Mouse (Mus musculus) gastrocnemius, postnatal 14 days (tissue): ENCODE results near the gene Myog. TPM values are rescaled to one million over a fixed set of nuclear protein-coding genes. Genes with fewer than 3 reads are reported as not detected.

ENCODE experiments used
- DNase-seq: peaks from one replicate; pipeline ENCODE4 v3.0.0; 2021; ENCODE audit warnings: mixed read lengths
- intact Hi-C: fragments of 180-260 bp; cut with DNase I; formaldehyde crosslinking; loops from one replicate; pipeline ENCODE4 v1.15.1; 2025; ENCODE audit warnings: low total_unique reads
- total RNA-seq, 2 experiments: library from RNA; stranded (reverse); gene quantifications; 2 replicates each; pipeline ENCODE4 v1.2.3; 2021

Gene Myog
- total RNA-seq, 2 experiments from 2014 or later: 67.9 to 75.3 TPM

- no peak for DNase-seq
- intact Hi-C loops: no loop called here
Measured at GRCm38 (mm10) chr1:134280174-134280573, 9.6 kb upstream of the Myog start.

DNA sequence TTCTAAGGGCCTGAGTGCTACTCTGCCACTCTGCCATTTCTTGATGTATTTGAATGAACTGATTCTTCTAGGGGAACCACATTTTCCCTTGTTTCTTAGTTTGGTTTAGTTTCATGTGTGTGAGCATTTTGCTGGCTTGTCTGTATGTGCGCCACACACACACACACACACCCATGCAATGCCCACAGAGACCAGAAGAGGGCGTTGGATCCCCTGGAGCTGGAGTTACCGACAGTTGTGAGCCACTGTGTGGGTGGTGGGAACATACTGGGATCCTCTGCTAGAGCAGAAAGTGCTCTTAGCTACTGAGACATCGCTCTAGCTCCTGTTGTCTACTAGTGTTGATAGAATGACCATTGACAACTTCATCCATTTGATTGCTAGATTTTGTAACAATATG is 8.2 kb upstream of the Myog start:
- no peak for DNase-seq
- intact Hi-C loops: no loop called here

DNA sequence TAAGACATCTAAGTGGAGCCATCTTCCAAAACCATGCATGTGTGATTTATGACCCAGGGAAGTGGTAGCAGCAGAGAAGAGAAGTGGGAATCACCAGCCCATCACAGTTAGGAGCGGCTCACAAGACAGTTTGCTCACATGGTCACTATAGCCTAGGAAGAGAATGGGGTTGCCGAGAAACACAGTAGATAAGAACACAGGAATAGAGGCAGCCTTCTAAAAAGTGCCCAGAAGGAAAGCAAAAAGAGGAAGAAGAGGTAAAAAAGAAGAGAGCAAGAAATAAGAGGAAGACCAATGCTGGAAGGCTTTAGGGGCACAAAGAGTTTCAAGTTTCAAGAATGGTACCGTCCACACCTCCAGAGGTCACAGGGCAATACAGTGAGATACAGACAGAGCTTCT is 7.4 kb upstream of the Myog start:
- intact Hi-C loops: no loop called here
- DNase-seq: no peak

GRCm38 (mm10) chr1:134283108-134283507 is 6.7 kb upstream of the Myog start:
- DNase-seq: no peak
- intact Hi-C loops: no loop called here

- intact Hi-C loops: no loop called here
- DNase-seq: no peak
Measured at GRCm38 (mm10) chr1:134285458-134286120, 4.2 kb upstream of the Myog start.

DNA sequence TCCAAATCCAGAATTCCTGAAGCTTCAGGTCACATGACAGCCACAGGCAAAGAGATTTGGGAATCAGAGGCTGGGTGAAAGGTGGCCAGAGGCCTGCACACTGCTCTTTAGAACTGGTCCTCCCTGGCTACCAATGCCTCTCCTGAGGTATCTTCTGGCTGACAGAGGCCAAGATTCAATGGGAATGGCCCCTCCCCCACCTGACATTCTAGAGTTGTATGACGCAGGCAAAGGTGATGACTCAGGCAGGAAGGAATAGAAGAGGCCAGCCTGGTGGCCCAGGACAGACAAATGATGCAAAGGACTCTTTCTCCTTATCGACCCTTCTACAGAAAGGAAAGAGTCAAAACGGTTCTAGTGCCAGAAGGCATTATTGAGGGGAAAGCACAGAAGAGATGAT is 1.6 kb upstream of the Myog start:
- intact Hi-C loops: no loop called here

DNA sequence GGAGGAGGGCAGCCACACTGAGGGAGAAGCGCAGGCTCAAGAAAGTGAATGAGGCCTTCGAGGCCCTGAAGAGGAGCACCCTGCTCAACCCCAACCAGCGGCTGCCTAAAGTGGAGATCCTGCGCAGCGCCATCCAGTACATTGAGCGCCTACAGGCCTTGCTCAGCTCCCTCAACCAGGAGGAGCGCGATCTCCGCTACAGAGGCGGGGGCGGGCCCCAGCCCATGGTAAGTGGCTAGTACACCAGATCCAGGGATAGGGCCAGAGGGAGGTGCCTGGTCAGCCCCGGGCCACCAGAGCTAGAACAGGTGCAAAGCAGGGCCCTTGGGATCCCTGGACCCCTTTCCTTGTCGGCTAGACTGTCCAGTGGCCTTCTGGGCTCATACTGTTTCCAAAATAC is 511 bp downstream of the Myog start:
- intact Hi-C loops: no loop called here
- DNase-seq: peak; percentile 40

More for the DNA sequence above, 1.6 kb upstream of the Myog start:
- no peak for DNase-seq

DNA sequence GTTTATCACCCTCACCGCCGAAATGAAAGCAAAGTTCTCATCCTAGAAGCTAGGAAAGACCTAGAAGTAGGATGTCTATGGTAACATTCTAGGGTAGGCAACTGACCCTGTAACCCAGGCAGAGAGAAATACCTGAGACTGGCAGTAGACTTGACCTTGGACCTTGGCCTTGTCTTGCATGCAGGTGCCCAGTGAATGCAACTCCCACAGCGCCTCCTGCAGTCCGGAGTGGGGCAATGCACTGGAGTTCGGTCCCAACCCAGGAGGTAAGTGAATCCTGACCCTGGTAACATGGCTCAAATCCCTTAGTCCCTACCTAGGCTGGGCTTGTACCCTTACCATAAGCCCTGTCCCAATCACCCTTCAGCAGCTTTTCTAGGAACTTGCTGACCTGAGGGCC is 1.1 kb downstream of the Myog start:
- peak; percentile 68 for DNase-seq

DNA sequence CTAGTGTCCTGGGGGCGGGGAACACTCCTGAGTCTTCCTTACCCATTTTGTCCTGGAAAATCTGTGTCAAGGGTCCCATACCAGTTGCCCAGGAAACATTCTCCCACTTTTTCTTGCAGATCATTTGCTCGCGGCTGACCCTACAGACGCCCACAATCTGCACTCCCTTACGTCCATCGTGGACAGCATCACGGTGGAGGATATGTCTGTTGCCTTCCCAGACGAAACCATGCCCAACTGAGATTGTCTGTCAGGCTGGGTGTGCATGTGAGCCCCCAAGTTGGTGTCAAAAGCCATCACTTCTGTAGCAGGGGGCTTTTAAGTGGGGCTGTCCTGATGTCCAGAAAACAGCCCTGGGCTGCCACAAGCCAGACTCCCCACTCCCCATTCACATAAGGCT is 1.8 kb downstream of the Myog start:
- intact Hi-C loops: no loop called here

More for the DNA sequence above, 1.1 kb downstream of the Myog start:
- intact Hi-C loops: no loop called here

GRCm38 (mm10) chr1:134292073-134292472 is 2.3 kb downstream of the Myog start:
- intact Hi-C loops: no loop called here
- peak; percentile 44 for DNase-seq

More for the DNA sequence above, 1.8 kb downstream of the Myog start:
- DNase-seq: no peak

- intact Hi-C loops: no loop called here
- no peak for DNase-seq
Measured at GRCm38 (mm10) chr1:134292601-134293000, 2.8 kb downstream of the Myog start.

GRCm38 (mm10) chr1:134293276-134293675 is 3.5 kb downstream of the Myog start:
- intact Hi-C loops: no loop called here
- no peak for DNase-seq

GRCm38 (mm10) chr1:134293738-134294604 is 4.2 kb downstream of the Myog start:
- intact Hi-C loops: no loop called here
- no peak for DNase-seq

GRCm38 (mm10) chr1:134297265-134297664 is 7.5 kb downstream of the Myog start:
- intact Hi-C loops: no loop called here
- DNase-seq: peak; percentile 54

DNA sequence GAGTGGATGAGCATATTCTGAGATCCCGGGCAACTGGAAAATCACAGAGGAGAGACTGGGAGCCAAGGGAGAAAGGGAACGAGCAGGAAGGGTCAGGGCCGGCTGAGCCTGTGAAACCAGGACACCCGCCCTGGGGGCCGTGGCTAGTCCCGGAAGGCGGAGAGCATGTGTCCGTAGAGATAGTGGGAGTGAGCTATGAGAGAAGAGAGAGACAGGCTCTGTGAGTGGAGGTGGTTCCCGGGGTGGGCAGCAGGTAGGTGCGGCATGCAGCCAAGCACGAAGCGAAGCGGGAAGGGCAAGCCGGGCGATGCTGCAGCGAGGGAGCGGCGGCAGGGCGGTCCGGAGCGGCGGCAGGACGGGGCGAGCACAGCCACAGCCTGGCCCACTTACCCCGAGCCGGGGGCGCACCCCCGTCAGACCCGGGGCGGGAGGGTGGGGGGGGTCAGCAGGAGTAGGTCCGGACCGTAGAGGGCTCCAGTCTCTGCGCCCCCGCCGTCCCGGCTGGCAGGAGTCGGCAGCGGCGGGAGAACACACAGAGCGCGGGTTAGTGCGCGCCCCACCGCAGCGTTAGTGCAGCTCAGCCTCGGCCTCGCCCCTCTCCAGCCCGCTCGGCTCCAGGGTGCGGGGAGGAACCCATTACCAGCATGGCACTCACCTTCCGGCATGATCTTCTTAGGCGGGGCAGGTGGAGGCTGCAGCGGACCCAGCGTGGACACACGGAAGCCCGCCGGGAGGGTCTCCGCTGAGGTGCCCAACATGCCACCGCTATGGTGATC is 9.0 kb downstream of the Myog start:
- intact Hi-C loops: no loop called here
- peak; percentile 60 for DNase-seq

GRCm38 (mm10) chr1:134302568-134303238 is 12.9 kb downstream of the Myog start:
- intact Hi-C loops: no loop called here
- DNase-seq: peak; percentile 84

DNA sequence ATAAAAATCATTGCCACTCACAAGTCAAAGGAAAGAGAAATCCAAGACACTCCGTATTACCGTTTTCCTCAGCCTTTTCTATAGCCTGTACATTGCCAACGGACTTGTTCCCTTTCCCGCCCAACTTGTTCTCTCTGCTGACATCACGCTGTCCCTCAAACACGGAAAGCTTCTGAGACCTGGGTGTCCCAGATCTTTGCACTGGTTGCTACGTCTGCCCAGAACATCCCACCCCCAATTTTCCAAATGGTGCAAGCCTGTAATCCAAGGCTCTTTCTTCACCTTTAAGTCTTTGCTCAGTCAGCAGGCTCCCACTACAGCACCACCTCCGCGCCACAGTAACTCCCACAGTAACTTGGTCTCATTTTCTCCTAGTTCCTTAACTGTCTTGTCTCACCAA is 15.2 kb downstream of the Myog start:
- DNase-seq: no peak
- intact Hi-C loops: no loop called here

DNA sequence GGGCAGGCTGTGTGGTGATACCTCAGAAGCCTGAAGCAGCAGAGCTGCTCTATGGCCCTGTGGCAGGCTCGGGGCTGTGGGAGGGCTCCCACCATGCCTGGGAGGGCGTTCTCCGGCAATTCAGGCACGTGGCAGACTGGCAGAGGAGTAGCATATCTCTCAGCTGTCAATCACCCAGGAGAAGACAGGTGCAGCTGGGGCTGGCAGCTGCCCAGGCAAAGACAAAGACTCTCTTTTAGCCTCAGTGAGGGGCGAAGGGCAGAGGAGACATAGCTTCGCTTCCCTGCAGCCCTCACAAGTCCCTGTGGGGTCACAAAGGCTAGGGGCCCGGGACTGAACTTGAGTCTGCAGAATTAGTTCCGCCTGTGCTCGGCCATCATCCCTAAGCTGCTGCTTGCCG is 17.6 kb downstream of the Myog start:
- intact Hi-C loops: no loop called here
- peak; percentile 57 for DNase-seq

DNA sequence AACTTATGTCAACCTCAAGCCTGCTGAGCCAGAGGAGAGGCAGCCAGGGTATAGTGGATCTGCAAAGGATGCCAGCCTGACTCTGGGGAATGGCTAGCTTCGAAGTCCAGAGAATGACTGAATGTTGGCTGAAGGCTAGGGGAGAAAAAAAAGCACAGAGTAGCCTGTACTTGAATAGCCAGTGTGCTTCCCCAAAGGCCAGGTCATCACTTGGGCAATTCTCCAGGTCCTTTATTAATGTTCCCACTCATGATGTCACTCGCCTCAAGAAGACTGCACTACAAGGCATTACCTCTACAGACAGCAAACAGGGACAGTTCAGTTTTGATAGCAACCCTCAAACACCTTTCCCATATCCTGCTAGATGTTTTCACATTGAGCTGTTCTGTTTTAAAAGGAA is 20.5 kb downstream of the Myog start:
- DNase-seq: no peak
- intact Hi-C loops: no loop called here

- intact Hi-C loops: no loop called here
- no peak for DNase-seq
Measured at GRCm38 (mm10) chr1:134310729-134311128, 20.9 kb downstream of the Myog start.
